In the genomic region with DNA sequence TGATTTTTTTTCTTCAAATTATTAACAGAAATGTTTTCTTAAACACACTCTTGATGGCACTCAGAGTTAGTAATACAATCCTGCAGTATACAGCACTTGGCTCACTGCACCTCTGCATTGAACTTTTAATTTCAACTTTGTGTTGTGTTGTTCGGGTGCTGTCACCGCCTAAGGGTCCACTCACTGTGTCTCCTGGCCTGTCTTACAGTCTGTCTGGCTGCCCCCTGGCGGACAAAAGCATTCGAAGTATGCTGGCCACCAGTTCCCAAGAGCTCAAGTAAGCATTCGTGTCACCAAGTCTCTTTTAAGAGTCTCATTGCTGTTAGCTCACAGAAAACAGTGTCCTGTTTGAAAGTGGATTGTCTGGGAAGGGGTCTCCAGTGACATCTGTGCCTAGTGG, we compare ENCODE assay signal across 8 mouse cellular contexts.
DNase-seq lines count a peak whose midpoint lies in the region; ATAC-seq lines count a peak whose summit lies in the region.

No protein-coding gene starts in this region.

- H3K4me1 ChIP-seq in heart, embryonic 11.5 days (ENCODE audit: control insufficient read depth, insufficient read depth, low read length) = no peaks in the 10 kb centered on the region
- peaks cover 5% of the 10 kb centered on the region; the same call in 1 of the 2 replicates for H3K4me1 ChIP-seq in forebrain, embryonic 14.5 days (ENCODE audit: control insufficient read depth, insufficient read depth, low read length)
- H3K4me1 ChIP-seq in midbrain, embryonic 14.5 days (ENCODE audit: control insufficient read depth, insufficient read depth, low read length) = no peaks in the 10 kb centered on the region

- H3K4me2 ChIP-seq in heart, embryonic 11.5 days = no peak overlapping the region
- no peak overlapping the region for H3K4me2 ChIP-seq in forebrain, embryonic 14.5 days (ENCODE audit: low read length)
- H3K4me2 ChIP-seq in midbrain, embryonic 14.5 days (ENCODE audit: low read length) = no peak overlapping the region

- ATAC-seq in heart, embryonic 11.5 days (replicated peaks; ENCODE audit: insufficient number of reproducible peaks, low FRiP score, low TSS enrichment) = no peak
- peak; percentile 76 for ATAC-seq in forebrain, embryonic 14.5 days
- no peak for ATAC-seq in midbrain, embryonic 14.5 days (ENCODE audit: low FRiP score, low TSS enrichment)

- no peak overlapping the region for H3K27ac ChIP-seq in heart, embryonic 11.5 days (ENCODE audit: low read depth, low read length)
- H3K27ac ChIP-seq in forebrain, embryonic 14.5 days (ENCODE audit: low read depth, low read length) = no peak overlapping the region
- no peak overlapping the region for H3K27ac ChIP-seq in midbrain, embryonic 14.5 days (replicated peaks; ENCODE audit: low read depth, low read length)

- H3K4me3 ChIP-seq in heart, embryonic 11.5 days (ENCODE audit: low read depth, low read length) = no peak overlapping the region
- no peak overlapping the region for H3K4me3 ChIP-seq in forebrain, embryonic 14.5 days (ENCODE audit: low read depth, low read length)
- no peak overlapping the region for H3K4me3 ChIP-seq in midbrain, embryonic 14.5 days (replicated peaks; ENCODE audit: low read depth, low read length)

- no peak overlapping the region for H3K9ac ChIP-seq in heart, embryonic 11.5 days (ENCODE audit: low read depth, low read length)
- no peak overlapping the region for H3K9ac ChIP-seq in forebrain, embryonic 14.5 days (ENCODE audit: low read length)
- H3K9ac ChIP-seq in midbrain, embryonic 14.5 days (replicated peaks; ENCODE audit: low read length) = no peak overlapping the region

- WGBS in heart, embryonic 11.5 days (ENCODE audit: insufficient replicate concordance) = 23% methylated on average over 5 of the region's 5 CpGs
- WGBS in forebrain, embryonic 14.5 days = 17% methylated on average over 5 of the region's 5 CpGs
- 23% methylated on average over 5 of the region's 5 CpGs for WGBS in midbrain, embryonic 14.5 days

- H3K36me3 ChIP-seq in heart, embryonic 11.5 days (ENCODE audit: control insufficient read depth, insufficient read depth, low read length) = no peaks in the 10 kb centered on the region
- peaks cover 35% of the 10 kb centered on the region for H3K36me3 ChIP-seq in forebrain, embryonic 14.5 days (ENCODE audit: control insufficient read depth, insufficient read depth, low read length)
- peaks cover 75% of the 10 kb centered on the region for H3K36me3 ChIP-seq in midbrain, embryonic 14.5 days (ENCODE audit: control insufficient read depth, insufficient read depth, low read length)

- no peaks in the 10 kb centered on the region for H3K9me3 ChIP-seq in heart, embryonic 11.5 days (replicated peaks; ENCODE audit: control insufficient read depth, low read length)
- no peaks in the 10 kb centered on the region for H3K9me3 ChIP-seq in forebrain, embryonic 14.5 days (replicated peaks; ENCODE audit: control insufficient read depth, low read length)
- no peaks in the 10 kb centered on the region for H3K9me3 ChIP-seq in midbrain, embryonic 14.5 days (ENCODE audit: control insufficient read depth, low read length)

- no peaks in the 10 kb centered on the region; the same call in 1 of the 2 replicates for H3K27me3 ChIP-seq in heart, embryonic 11.5 days (ENCODE audit: control insufficient read depth, insufficient read depth, low read length)
- H3K27me3 ChIP-seq in forebrain, embryonic 14.5 days (replicated peaks; ENCODE audit: control insufficient read depth, insufficient read depth, low read length) = no peaks in the 10 kb centered on the region
- no peaks in the 10 kb centered on the region for H3K27me3 ChIP-seq in midbrain, embryonic 14.5 days (ENCODE audit: control insufficient read depth, insufficient read depth, low read length)

- DNase-seq in heart, adult 11 months = peak; percentile 86
- peak; percentile 48 for DNase-seq in 416B (ENCODE audit: low read depth)
- peak; percentile 75 for DNase-seq in adrenal gland, postnatal 25 days
- peak; percentile 82 for DNase-seq in forebrain, embryonic 14.5 days (ENCODE audit: low spot score)
- DNase-seq in kidney, postnatal 14 days = peak; percentile 48
- peak; percentile 83 for DNase-seq in midbrain, embryonic 14.5 days
- DNase-seq in thymus, adult 18-20 months = no peak

Comparison
In these comparisons a context has a peak if more than half of its experiments do, and no peak if none do; other contexts are left out.
1. DNase-seq: peak in heart, adult 11 months (single experiment), 416B (single experiment), adrenal gland, postnatal 25 days (single experiment), forebrain, embryonic 14.5 days (single experiment), kidney, postnatal 14 days (single experiment) and midbrain, embryonic 14.5 days (single experiment); none in thymus, adult 18-20 months (0 of 2).